Mouse (Mus musculus) hindbrain, postnatal 0 days (tissue): ENCODE measurements around the gene Stk16. TPM values are rescaled to one million over a fixed set of nuclear protein-coding genes. Genes with fewer than 3 reads are reported as not detected.

Experiments
- ATAC-seq: fragments of 200-750 bp; cut with Nextera tagmentation; 2 replicates; pipeline ENCODE4 v1.8.0; 2017; ENCODE audit warnings: mild to moderate bottlenecking, moderate TSS enrichment, moderate library complexity
- DNase-seq: peaks from one replicate; pipeline ENCODE4 v3.0.0-alpha.2; 2015; ENCODE audit warnings: low spot score
- H3K27ac ChIP-seq: fragments of 300-500 bp; sonication (generic); 2 replicates; pipeline ENCODE4 v1.5.1; 2014; ENCODE audit warnings: mild to moderate bottlenecking
- H3K27me3 ChIP-seq: fragments of 300-500 bp; sonication (generic); 2 replicates; pipeline ENCODE4 v1.6.1; 2014; ENCODE audit warnings: low read length, mixed read lengths; ENCODE audit not compliant: insufficient read depth
- H3K36me3 ChIP-seq: fragments of 300-500 bp; sonication (generic); 2 replicates; pipeline ENCODE4 v1.6.1; 2014; ENCODE audit warnings: low read length, mixed read lengths; ENCODE audit not compliant: insufficient read depth
- H3K4me1 ChIP-seq: fragments of 300-500 bp; sonication (generic); 2 replicates; pipeline ENCODE4 v1.6.1; 2014; ENCODE audit warnings: antibody characterized with exemption, low read length, mixed read lengths; ENCODE audit not compliant: insufficient read depth
- H3K4me2 ChIP-seq: fragments of 300-500 bp; sonication (generic); 2 replicates; pipeline ENCODE4 v1.6.1; 2014; ENCODE audit warnings: low read depth, mild to moderate bottlenecking, low read length, moderate library complexity, mixed read lengths
- H3K4me3 ChIP-seq: fragments of 300-500 bp; sonication (generic); 2 replicates; pipeline ENCODE4 v1.5.1; 2014; ENCODE audit warnings: low read length
- H3K9ac ChIP-seq: fragments of 300-500 bp; sonication (generic); replicated peaks from 2 replicates; pipeline ENCODE4 v1.6.1; 2014; ENCODE audit warnings: mild to moderate bottlenecking, low read length, moderate library complexity, mixed read lengths
- H3K9me3 ChIP-seq: fragments of 300-500 bp; sonication (generic); 2 replicates; pipeline ENCODE4 v1.6.1; 2016; ENCODE audit warnings: low read length, mixed read lengths
- CTCF ChIP-seq: IDR thresholded peaks from 2 replicates; pipeline ENCODE4 v1.5.1; 2016; ENCODE audit warnings: antibody characterized with exemption, control low read depth, low read depth
- WGBS: fragments of 180-500 bp; shearing (Covaris S2); extraction: QIAGEN DNeasy Blood & Tissue Kit; methylation state at CpG from one replicate; pipeline ENCODE4 v1.1.7; 2014; 5-methylcytosine and 5-hydroxymethylcytosine counted together
- polyA plus RNA-seq: library from polyadenylated mRNA; unstranded; fragments of >200 nt; fragmentation: Nextera tagmentation; extraction: Ambion mirVana; gene quantifications from 2 replicates; pipeline ENCODE4 v1.2.1, GENCODE M21; 2015
- total RNA-seq: library from RNA; depleted of rRNA; stranded (reverse); fragments of >200 nt; gene quantifications from 2 replicates; pipeline ENCODE4 v1.2.3, GENCODE M21; 2014

The Stk16 gene
- total and polyA plus RNA-seq, 2 experiments from 2014 or later, result 103 to 105 TPM

GRCm38 (mm10) chr1:75191258-75191621, 19.4 kb upstream of the Stk16 start:
- 44% methylated on average over 5 of the region's 5 CpGs for WGBS
- peaks cover 27% of the 10 kb centered on the region; the same call in 1 of the 2 replicates for H3K36me3 ChIP-seq
- ATAC-seq (no peak), DNase-seq (no peak)
- peak overlapping the region; percentile 84 for H3K4me3 ChIP-seq
- no peak for TF ChIP-seq CTCF
- H3K4me2 ChIP-seq, result peak overlapping the region; percentile 99
- H3K9ac ChIP-seq, result peak overlapping the region; percentile 95
- H3K4me1 ChIP-seq, result peaks cover 12% of the 10 kb centered on the region
- H3K9me3 ChIP-seq, result no peaks in the 10 kb centered on the region
- H3K27ac ChIP-seq, result peak overlapping the region; percentile 96
- H3K27me3 ChIP-seq, result no peaks in the 10 kb centered on the region

GRCm38 (mm10) chr1:75191622-75192402, 18.8 kb upstream of the Stk16 start, which contains the start of the genes Ankzf1 and Atg9a:
Ankzf1 (plus strand) TSS chr1:75192151.
Atg9a (minus strand) TSS chr1:75192196.
- WGBS, result under 1% methylated on average over 56 of the region's 56 CpGs
- ATAC-seq, result peak; percentile 99
- Histone ChIP-seq H3K4me3 (peak within 1 kb of the TSS; percentile 84), H3K36me3 (peaks cover 26% of the 10 kb centered on the region; the same call in 1 of the 2 replicates), H3K4me2 (peak within 1 kb of the TSS; percentile 99), H3K27me3 (no peaks in the 10 kb centered on the region), H3K9ac (peak within 1 kb of the TSS; percentile 95), H3K4me1 (peaks cover 12% of the 10 kb centered on the region), H3K9me3 (no peaks in the 10 kb centered on the region), H3K27ac (peak within 1 kb of the TSS; percentile 96)
- TF ChIP-seq CTCF, result no peak
- DNase-seq, result peak; percentile 97

GRCm38 (mm10) chr1:75192452-75192851, 18.2 kb upstream of the Stk16 start:
- no peaks in the 10 kb centered on the region for H3K9me3 ChIP-seq
- WGBS, result under 1% methylated on average over 19 of the region's 19 CpGs
- DNase-seq, result peak; percentile 25
- H3K4me3 ChIP-seq, result peak overlapping the region; percentile 84
- ATAC-seq, result no peak
- H3K4me1 ChIP-seq, result peaks cover 12% of the 10 kb centered on the region
- H3K27ac ChIP-seq, result peak overlapping the region; percentile 86
- H3K9ac ChIP-seq, result peak overlapping the region; percentile 95
- peaks cover 26% of the 10 kb centered on the region; the same call in 1 of the 2 replicates for H3K36me3 ChIP-seq
- no peak for TF ChIP-seq CTCF
- peak overlapping the region; percentile 99 for H3K4me2 ChIP-seq
- H3K27me3 ChIP-seq, result no peaks in the 10 kb centered on the region

- DNase-seq (no peak), ATAC-seq (no peak)
- Histone ChIP-seq H3K27me3 (no peaks in the 10 kb centered on the region), H3K27ac (no peak overlapping the region), H3K36me3 (peaks cover 34% of the 10 kb centered on the region), H3K9me3 (no peaks in the 10 kb centered on the region), H3K4me3 (no peak overlapping the region), H3K9ac (no peak overlapping the region), H3K4me1 (no peaks in the 10 kb centered on the region), H3K4me2 (no peak overlapping the region)
- no peak for TF ChIP-seq CTCF
- 91% methylated on average over 1 of the region's 1 CpGs for WGBS
These were observed 9.4 kb upstream of the Stk16 start for GRCm38 (mm10) chr1:75201236-75201635.

GRCm38 (mm10) chr1:75208967-75209678, 1.5 kb upstream of the Stk16 start:
- peak overlapping the region; percentile 34 for H3K4me3 ChIP-seq
- H3K36me3 ChIP-seq, result peaks cover 16% of the 10 kb centered on the region
- H3K4me2 ChIP-seq, result peak overlapping the region; percentile 52
- no peak for TF ChIP-seq CTCF
- H3K4me1 ChIP-seq, result peaks cover 20% of the 10 kb centered on the region
- WGBS, result 13% methylated on average over 34 of the region's 34 CpGs
- DNase-seq (peak; percentile 34), ATAC-seq (no peak)
- peak overlapping the region; percentile 33 for H3K9ac ChIP-seq
- H3K27me3 ChIP-seq, result no peaks in the 10 kb centered on the region
- H3K27ac ChIP-seq, result peak overlapping the region; percentile 45; the same call in 1 of the 2 replicates
- no peaks in the 10 kb centered on the region for H3K9me3 ChIP-seq

DNA sequence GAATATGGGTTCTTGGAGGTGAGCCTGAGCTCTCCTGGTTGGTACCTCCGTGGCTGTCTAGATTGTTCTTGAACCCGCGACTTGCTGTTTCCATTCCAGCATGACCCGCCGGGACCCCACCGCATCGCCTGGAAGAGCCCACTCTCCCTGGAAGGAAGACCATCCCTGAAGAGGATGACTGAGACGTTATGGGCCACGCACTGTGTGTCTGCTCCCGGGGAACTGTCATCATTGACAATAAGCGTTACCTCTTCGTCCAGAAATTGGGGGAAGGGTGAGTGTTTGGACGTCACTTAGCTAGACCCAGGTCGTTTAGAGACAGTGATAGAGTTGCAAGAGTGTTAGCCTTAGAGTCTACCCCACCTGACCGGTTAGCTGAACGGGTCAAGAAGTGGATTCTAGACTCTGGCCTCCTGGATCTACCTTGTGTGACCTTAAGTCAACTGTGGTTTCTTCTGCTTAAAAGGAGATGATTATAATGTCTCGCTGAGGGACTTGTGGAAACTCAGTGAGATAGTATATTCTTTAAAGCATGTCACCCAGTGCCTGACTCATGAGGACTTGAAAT, 587 bp downstream of the Stk16 start:
- H3K27me3 ChIP-seq, result no peaks in the 10 kb centered on the region
- ATAC-seq, result no peak
- TF ChIP-seq CTCF, result no peak
- WGBS, result 13% methylated on average over 17 of the region's 17 CpGs
- H3K9ac ChIP-seq, result peak overlapping the region; percentile 83
- peak overlapping the region; percentile 88 for H3K4me2 ChIP-seq
- H3K27ac ChIP-seq, result peak overlapping the region; percentile 65; the same call in 1 of the 2 replicates
- no peak for DNase-seq
- peaks cover 28% of the 10 kb centered on the region for H3K36me3 ChIP-seq
- H3K4me3 ChIP-seq, result peak overlapping the region; percentile 90
- H3K4me1 ChIP-seq, result peaks cover 20% of the 10 kb centered on the region
- no peaks in the 10 kb centered on the region for H3K9me3 ChIP-seq
